Mouse (Mus musculus) spleen, postnatal 4 days (tissue): ENCODE data around the gene 6430531B16Rik.

ENCODE experiments used
- DNase-seq, 2 experiments: peaks; one replicate each; pipeline ENCODE4 v3.0.0; 2022; ENCODE audit warnings: low spot score in 2 of 2

6430531B16Rik gene

DNA sequence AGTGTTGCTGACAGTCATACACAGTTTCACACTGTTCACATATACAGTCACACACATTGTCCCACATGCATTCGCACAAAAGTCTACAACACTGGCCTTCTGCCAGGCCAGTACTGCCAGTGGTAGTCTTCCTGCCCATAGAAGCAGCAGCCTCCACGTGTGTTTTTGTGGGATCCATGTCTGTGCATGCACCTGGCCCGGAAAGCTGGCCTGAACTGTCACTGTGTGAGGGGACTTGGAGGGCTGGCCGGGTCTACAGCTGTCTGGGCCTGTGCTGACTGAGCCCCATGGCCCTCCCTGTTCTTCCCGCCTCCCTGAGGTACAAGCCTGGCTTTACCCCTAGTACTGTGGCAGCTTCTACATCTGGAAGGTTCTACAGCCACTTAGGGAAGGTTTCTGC lies 7.6 kb downstream of the 6430531B16Rik start:
- peak in 1 of 2 experiments; percentile 62 for DNase-seq

DNA sequence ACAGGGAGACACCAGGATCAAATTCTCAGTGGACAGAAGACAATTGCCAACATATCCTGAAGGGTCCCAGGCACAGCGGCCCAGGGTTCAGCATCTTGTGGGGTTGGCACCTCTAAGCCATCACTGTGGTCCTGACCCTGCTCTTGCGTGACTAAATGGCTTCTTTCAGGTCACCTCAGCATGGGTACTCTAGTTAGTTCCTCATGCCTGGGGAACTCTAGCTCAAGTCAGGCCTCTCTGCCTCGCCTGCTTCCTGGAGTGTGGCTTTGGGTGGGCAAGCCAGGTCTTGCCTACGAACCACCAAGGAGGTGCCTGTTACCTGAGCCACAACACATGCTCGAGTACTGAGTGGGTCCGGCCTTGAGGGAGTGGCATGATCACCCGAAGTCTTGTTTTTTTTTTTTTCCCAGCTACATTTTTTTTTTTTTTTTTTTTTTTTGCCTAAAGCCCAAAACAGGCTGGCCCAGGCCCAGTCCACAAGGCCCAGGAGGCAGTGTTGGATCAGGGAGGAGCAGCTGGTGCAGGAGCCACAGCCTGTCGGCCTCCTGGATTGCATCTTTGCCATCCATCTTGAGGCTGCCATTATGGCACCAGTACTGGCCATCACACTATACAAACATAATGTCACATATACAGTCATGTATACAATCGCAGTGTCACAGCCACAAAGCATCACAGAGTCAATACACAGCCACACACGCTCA lies 8.2 kb downstream of the 6430531B16Rik start:
- DNase-seq = no peak

DNA sequence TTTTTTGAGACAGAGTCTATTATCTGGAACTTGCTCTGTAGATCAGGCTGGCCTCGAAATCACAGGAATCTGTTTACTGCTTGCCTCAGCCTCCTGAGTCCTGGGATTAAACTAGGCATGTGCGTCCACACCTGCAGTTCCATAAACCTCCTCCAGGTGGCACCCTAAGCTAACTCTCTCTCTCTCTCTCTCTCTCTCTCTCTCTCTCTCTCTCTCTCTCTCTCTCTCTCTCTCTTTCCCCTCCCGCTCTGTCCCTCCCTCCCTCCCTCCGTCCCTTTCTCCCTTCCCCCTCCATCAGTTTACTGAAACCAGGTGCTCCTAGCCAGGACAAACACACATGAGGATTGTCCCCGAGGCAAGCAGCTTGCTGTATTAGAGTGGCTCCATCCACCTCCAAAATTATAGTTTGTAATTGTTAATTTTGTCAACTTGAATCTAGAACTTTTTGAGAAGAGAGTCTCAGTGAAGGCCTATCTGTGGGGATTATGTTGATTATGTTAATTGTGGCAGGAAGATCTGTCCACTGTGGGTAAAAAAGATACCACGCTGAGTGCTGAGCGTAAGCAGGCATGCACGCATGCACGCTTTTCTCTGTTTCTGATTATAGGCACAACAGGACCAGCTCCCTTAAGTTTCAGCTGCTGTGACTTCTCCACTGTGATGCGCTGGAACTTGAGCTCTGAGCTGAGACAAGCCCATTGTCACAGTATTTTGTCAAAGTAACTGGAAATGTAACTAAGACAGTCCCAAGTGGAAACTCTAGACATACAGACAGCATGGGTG lies 9.0 kb downstream of the 6430531B16Rik start:
- peak; percentile 70 to 90 for DNase-seq

DNA sequence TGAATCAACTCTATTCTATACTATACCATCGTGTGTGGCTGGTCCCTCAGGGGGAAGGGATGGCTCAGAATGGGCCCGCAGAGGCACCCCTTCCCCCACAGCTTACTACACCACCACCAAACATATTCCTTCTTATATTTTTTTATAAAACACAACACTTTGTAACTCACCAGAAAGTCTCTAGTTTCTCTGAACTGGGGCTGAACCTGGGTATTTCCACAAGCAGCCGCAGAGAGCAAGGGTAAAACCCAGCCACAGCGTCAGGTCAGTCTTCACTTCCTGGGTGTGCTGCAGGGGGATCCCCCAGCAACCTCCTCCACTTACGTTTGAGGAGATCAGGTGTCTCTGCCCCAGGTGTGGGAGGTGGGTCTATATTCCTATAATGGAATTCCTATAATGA lies 10.1 kb downstream of the 6430531B16Rik start:
- DNase-seq = no peak

DNA sequence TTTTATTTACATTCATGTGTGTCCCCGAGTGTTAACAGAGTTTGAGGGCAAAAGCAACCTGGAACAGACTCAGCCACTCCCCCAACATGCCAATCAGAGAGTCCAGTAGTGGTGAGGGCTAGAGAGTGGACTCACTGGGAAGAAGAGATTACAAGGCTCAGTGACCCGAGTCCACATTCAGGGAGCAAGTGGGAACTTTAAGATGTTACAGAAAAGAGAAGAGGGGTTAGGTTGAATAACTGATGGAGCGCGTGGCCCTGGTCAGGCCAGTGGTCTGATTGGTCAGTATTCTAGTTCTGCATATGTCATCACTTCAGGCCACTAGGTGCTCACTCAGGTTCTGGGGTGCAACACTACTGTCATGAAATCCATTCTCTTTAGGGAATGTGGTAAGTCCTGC lies 11.4 kb downstream of the 6430531B16Rik start:
- no peak for DNase-seq

DNA sequence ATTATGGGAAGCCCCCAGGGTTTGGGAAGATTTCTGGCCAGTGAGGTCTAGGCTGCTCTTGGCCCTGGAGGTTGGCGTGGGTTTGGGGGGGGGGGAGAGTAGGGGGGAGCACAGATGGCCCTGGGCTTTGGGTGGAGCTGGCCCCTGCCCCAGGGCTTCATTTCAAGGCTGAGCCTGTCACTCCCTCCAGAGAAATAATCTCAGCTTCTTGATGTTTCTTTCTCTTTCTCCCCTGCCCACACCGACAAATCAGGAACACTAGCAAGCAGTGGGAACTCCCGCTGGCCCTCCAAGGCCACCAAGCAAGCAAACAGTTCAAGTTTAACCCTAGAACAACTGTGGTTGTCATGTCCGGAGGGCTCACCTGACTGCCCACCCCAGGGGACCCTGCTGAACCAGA lies 14.7 kb downstream of the 6430531B16Rik start:
- no peak for DNase-seq

DNA sequence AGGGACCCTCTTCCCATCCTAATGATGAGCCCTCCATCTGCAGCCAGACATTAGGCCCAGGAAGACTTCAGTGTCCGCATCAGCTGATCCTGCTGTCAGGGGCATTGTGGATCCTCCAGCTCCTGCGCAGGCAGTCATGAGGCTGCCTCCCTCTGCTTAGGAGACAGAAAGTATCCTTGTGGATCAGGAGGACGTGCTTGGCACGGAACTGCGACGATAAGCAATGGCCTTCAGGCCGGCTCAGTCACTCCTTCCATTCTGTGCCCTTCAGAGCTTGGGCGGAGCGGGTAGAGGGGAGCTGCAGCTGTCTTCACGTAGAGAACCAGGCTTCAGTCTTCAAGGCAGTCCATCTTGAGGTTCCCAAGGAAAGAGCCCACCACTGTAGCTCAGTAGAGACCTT lies 17.4 kb downstream of the 6430531B16Rik start:
- no peak for DNase-seq

DNA sequence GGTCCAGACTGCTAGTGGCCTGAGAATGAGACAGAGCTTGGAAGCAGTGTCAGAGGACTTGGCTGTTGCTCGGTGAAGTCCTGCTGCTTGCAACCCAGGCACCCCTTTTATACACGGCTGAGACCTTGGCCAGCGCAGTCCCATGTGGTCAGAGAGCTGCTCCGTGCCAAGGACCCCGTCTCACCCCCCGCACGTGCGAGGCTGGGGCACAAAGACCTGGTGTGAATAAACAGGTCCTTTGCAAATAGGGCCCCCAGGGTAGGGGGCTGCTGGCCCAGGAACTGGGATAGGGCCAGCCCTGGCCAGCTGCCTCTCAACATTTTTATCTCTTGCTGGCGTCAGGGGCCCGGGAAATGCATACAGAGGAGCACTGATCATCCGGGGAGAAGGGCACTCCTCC lies 20.6 kb downstream of the 6430531B16Rik start:
- no peak for DNase-seq

DNA sequence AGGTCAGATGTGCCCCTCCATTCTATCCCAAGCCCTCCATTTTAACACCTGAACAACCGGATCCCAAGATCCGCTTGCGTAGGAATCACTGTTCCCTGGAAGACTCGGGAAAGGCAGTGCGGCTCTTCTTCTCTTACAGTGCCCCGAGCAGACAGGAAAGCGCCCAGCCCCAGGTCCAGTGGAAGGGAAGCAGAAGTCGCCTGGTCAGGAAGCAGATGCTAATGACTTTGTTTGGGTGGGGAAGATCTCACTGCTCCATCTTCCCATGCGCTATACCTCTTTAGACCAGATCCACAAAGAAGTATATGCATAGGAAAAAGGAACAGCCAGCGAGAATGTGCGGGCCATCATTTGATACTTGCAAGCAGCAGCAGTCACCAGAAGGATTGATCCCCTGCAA lies 21.1 kb downstream of the 6430531B16Rik start:
- no peak for DNase-seq

DNA sequence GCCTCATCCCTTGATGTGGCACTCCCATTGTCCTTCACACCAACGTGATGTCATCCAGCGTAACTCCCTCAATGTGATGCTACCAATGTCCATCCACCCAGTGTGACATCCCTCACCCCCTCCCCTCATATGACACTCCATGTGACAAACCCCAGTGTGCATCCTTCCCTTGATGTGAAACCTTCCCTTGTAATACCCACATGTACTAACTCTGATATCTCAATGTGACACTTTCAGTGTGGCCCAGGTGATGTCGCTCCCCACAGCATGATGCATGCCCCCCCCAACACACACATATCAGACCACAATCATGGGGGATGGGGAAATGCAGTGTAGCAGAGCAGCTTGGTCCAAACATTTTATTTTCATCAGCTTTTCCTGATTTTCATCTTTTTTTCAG lies 21.9 kb downstream of the 6430531B16Rik start:
- DNase-seq = no peak

DNA sequence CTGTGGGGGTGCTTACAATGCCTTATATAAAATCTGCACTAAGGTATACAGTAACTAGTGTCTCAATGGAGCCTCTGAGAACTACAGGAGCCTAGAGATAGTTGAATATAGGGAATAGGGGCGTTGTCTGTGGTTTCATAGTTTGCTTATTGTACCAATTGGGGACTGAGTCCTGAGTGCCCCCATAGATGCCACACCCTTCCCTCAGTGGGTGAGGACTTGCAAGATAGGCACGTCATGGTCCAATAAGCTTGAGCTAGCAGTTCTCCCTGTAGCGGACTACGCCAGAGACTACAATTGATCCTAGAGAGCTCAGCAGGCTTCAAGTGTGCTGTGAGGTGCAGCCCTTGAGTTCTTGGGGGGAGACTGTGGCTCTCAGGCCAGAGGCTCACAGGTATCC lies 23.1 kb downstream of the 6430531B16Rik start:
- no peak for DNase-seq

DNA sequence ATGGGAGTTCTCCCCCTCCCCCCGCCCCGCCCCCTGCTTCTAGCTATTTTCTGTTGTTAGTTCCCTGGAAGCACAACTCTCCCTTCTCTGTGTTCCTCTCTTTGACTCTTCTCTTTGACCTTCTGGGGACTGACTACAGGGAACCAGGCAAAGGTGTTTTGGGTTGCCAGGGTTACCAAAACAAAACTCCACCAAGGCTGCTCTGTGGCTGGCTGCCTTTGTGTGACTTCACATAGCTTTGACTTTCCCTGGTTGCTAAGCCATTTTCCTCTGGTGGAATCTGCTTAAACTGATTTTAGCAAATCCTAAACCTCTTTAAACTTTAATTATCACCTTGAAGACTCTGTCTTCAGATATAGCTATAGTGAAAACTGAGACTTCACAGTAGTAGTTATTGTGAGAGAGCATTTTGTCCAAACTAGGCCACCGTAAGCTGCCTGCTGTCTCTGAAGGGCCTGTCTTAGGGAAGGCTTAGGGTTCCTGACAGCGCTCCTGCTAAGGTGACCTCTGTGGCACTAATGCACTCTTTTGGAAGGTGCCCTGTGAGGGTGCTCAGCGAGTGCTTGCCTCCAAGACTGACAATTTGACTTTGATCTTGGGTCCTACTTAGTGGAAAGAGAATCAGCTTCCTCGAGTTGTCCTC lies 26.4 kb downstream of the 6430531B16Rik start:
- no peak for DNase-seq

DNA sequence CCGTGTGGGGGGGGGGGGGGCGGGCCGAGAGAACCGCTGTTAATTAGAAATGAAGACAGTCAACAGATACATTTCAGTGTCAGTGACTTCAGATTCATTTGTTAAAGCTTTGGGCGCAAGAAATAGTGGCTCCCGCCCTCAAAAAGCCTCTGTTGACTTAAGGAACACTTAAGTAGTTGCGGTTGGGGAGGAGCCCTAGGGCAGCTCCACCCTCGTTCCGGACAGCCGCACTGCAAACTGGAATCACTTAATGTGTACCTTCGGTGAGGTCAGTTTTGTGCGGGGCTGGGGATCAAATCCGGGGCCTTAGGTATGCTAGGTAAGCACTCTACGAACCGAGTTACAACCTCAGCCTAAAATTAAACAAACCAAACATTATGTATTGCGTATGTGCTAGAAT lies 27.5 kb downstream of the 6430531B16Rik start:
- no peak for DNase-seq

DNA sequence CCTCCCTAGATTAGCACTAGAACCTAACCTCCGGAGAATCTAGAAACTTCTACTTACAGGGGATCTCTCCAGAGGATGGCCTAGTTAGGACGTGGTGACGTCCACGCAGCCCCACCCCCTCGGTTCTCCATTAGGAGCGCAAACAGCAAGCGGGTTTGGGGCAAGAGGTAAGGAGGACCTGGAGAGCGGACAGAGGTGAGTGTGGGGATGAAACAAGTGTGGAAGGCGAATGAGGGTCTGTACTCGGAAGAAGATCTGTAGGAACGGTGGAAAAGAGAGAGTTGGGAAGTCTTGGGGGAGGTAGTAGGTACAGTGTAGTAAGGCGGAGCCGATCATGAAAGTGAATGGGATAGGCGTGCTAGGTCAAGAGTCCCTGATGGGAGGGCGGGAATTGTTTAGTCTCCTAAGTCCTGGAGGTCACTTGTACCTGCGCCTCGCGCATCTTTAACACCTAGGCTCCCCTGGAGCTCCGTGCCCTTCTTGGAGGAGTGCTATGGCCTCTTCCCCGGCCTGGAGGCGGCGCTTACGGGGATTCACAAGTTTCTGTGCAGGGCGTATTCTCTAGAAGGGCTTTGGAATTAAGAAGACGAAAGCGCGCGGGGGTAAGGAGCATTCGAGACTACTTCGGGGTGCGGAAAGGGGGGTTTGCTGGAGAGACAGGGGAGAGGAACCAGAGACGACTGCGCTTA lies 28.1 kb downstream of the 6430531B16Rik start:
- no peak for DNase-seq

DNA sequence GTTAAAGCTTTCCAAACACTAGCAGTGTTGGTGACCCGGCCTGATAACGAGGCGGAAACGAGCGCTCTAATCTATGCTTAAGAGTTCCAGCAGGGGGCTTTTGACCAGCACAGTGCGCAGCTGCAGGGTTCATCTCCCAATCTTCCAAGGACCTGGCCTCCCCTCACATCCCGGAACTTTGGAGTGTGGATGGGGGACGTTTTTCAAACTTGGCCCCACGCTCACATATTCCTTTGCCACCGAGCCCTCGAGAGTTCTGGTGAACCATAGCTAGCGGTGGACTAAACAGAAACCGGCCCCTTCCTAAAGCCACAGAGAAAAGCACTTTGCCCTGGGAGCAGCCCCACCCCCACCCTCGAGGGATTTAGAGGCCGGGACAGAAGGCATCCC lies 28.7 kb downstream of the 6430531B16Rik start:
- DNase-seq = no peak

DNA sequence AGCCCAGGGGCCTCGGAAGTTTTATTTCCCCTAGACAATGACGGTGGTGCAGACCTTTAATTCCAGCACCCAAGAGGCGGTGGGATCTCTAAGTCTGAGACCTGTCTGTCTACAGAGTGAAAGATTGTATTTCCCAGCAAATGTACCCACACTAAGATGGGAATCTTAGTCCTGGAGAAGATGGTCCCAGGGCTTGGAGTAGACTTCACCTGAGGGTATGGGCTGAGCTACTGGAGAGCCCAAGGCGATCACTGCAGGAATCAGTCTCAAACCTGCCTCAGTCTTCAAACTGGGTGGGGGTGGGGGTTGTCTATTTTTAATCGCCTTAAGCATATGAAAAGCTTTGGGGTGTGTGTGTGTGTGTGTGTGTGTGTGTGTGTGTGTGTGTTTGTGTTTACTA lies 32.5 kb downstream of the 6430531B16Rik start:
- DNase-seq = no peak

DNA sequence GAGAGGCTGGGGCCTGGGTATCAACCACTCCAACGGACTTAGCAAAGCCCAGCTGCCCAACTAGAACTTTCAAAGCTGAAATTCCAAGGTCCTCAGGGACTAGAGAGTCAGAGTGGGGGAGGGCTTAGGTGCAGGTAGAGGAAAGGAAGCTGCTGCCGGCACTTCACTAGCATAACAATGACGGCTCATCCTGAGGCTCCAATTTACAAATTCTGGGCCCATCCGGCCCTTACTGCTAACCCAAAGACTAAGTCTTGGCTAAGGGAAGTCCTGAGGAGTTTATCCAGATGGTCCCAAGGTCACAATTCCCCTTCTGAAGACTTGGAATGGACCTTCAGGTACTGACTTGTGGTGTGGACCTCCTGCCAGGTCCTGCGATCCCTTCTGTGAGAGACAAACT lies 33.0 kb downstream of the 6430531B16Rik start:
- no peak for DNase-seq

DNA sequence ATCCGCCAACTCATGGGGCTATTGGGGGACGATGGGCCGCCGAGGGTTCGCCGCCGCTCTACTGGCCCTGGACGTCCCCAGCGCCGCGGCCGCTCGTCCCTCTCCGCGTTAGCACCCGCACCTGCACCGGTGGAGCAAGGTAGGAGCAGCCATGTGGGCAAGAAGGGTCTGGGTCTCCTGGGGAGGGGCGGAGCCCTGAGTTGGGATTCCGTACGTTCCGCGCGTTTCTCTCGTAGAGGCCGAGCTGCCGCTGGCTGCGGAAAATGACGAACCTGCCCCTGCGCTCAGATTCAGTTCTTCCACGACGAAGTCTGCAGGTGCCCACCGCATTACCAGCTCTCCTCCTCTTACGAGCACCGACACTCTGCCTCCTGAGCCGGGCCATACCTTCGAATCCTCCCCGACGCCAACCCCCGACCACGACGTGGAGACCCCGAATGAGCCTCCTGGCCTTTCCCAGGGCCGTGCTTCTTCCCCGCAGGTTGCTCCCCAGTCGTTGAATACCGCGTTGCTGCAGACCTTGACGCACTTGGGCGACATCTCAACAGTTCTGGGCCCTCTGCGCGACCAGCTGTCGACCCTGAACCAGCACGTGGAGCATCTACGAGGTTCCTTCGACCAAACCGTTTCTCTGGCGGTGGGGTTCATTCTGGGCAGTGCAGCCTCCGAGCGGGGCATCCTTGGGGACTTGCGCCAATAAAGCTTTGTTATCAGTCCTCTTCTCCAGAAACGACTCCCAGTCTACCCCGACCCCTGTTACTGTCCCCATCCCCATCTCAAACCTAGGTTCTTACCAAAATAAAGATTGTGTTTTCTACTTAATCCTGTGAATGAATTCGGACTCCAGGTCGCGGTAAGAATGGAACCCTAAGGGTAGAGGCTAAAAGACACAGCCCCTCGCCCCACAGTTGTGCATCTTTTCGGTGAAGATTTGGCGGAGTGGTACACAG lies 34.0 kb downstream of the 6430531B16Rik start:
- DNase-seq = no peak

DNA sequence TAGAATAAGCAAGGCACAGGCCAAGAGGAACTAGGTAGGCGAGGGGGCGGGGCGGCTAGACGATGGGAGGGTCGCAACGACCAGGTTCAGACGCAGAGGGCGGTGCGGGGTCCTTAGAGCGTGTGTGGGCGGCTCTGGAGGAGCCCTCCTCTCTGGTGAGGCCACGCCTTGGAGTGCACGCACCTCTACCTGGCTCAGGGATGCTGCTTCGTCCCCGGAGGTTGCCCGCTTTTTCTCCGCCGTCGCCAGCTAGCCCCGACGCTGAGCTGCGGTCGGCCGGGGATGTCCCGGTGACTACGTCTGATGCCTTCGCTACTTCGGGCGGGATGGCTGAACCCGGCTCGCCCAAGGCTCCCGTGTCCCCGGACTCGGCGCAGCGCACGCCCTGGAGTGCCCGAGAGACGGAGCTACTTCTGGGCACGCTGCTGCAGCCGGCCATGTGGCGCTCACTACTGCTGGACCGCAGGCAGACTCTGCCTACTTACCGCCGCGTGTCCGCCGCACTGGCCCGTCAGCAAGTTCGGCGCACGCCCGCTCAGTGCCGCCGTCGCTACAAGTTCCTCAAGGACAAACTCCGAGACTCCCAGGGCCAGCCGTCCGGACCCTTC lies 34.8 kb downstream of the 6430531B16Rik start, which contains the start of gene Utf1:
TSS of gene Utf1 (plus strand) at position 116 of the 608 bp plus-strand sequence.
- DNase-seq = no peak

DNA sequence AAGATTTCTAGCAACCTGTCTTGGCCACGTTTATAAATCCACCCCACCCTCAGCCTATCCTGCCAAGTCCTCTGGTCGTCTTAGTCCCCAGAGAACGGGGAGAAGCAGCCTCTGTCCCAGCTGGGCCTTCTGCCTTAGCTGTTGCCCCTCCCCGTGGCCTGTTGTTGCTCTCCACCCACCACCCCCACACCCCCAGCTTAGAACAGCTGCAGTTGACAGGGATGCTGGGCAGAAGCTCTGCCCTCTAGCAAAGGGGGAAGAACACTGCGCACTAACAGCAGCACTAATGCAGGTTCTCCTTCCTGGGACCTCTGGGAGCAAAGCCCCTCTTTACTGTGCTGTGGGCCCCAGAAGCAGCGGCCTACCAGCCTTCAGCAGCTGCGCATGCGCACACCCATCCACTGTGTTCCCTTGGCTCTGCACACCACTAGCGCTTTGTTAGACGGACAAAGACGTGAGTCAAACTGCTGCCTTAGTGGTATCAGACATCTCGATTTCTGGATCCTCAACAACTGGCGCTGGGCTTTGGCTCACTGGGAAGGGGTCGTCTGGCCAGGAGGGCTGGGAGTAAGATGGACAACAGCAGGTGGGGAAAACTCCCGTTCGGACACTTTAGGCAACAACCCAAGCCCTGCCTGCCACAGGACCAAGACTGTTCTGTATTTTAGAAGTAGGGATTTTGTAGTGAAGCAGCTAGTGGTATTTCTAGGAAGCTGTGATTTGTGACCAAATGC lies 37.9 kb downstream of the 6430531B16Rik start:
- no peak for DNase-seq
